In genomic region chr10:98231705-98232235, GRCm38 (mm10) we compare ENCODE assay signal across 25 mouse cellular contexts.
DNase-seq lines count a peak whose midpoint lies in the region; ATAC-seq lines count a peak whose summit lies in the region.
"Had no signal": no experiment of that assay in that cellular context is flagged by ENCODE, and none has a peak within 500 bp of the region (broad histone marks: within the 10 kb centered on the region; RNA-seq: fewer than 3 reads in every experiment).

No protein-coding gene starts in this region.

- no peak overlapping the region for H3K9ac ChIP-seq in neural tube, embryonic 15.5 days (replicated peaks)
- no peak overlapping the region for H3K9ac ChIP-seq in forebrain, embryonic 14.5 days (ENCODE audit: low read length)
- H3K9ac ChIP-seq: heart, embryonic 12.5 days; hindbrain, embryonic 12.5 days; liver, postnatal 0 days; midbrain, embryonic 12.5 days had no signal

- H3K4me3 ChIP-seq in neural tube, embryonic 15.5 days (replicated peaks), result no peak overlapping the region
- no peak overlapping the region for H3K4me3 ChIP-seq in embryonic facial prominence, embryonic 10.5 days
- H3K4me3 ChIP-seq in limb, embryonic 10.5 days, result no peak overlapping the region
- H3K4me3 ChIP-seq in forebrain, embryonic 14.5 days (ENCODE audit: low read depth, low read length), result no peak overlapping the region
- H3K4me3 ChIP-seq: heart, embryonic 12.5 days; hindbrain, embryonic 12.5 days; left cerebral cortex, adult 2 months; midbrain, embryonic 12.5 days had no signal

- 81% methylated on average over 4 of the region's 4 CpGs for WGBS in neural tube, embryonic 15.5 days
- WGBS in embryonic facial prominence, embryonic 10.5 days, result 44% methylated on average over 4 of the region's 4 CpGs
- WGBS in limb, embryonic 10.5 days, result 25% methylated on average over 4 of the region's 4 CpGs
- 82% methylated on average over 4 of the region's 4 CpGs for WGBS in forebrain, embryonic 14.5 days

- H3K36me3 ChIP-seq in neural tube, embryonic 15.5 days, result no peaks in the 10 kb centered on the region
- H3K36me3 ChIP-seq in embryonic facial prominence, embryonic 10.5 days (replicated peaks), result no peaks in the 10 kb centered on the region
- no peaks in the 10 kb centered on the region for H3K36me3 ChIP-seq in limb, embryonic 10.5 days
- H3K36me3 ChIP-seq in forebrain, embryonic 14.5 days (ENCODE audit: control insufficient read depth, insufficient read depth, low read length), result no peaks in the 10 kb centered on the region
- H3K36me3 ChIP-seq: heart, embryonic 12.5 days; hindbrain, embryonic 12.5 days; midbrain, embryonic 12.5 days had no signal

- H3K9me3 ChIP-seq in neural tube, embryonic 15.5 days (replicated peaks), result no peaks in the 10 kb centered on the region
- H3K9me3 ChIP-seq in embryonic facial prominence, embryonic 10.5 days, result no peaks in the 10 kb centered on the region
- H3K9me3 ChIP-seq in limb, embryonic 10.5 days (replicated peaks), result no peaks in the 10 kb centered on the region
- no peaks in the 10 kb centered on the region for H3K9me3 ChIP-seq in forebrain, embryonic 14.5 days (replicated peaks; ENCODE audit: control insufficient read depth, low read length)
- H3K9me3 ChIP-seq: heart, embryonic 12.5 days; hindbrain, embryonic 12.5 days; midbrain, embryonic 12.5 days had no signal

- no peak overlapping the region for H3K27ac ChIP-seq in neural tube, embryonic 15.5 days (replicated peaks)
- no peak overlapping the region for H3K27ac ChIP-seq in embryonic facial prominence, embryonic 10.5 days (replicated peaks)
- H3K27ac ChIP-seq in limb, embryonic 10.5 days, result peak overlapping the region; percentile 30; the same call in 1 of the 2 replicates
- no peak overlapping the region for H3K27ac ChIP-seq in forebrain, embryonic 14.5 days (ENCODE audit: low read depth, low read length)
- H3K27ac ChIP-seq: hindbrain, embryonic 12.5 days; kidney, postnatal 0 days; left cerebral cortex, adult 2 months; midbrain, embryonic 12.5 days had no signal

- DNase-seq in neural tube, embryonic 10.5 days (ENCODE audit: extremely low spot score, low spot score), result peak; percentile 29
- DNase-seq in embryonic facial prominence, embryonic 10.5 days (ENCODE audit: low spot score), result peak; percentile 64
- DNase-seq in limb, embryonic 10.5 days (ENCODE audit: low spot score), result peak; percentile 53
- no peak for DNase-seq in adrenal gland, postnatal 4 days (ENCODE audit: low spot score in 2 of 2)
- no peak for DNase-seq in forebrain, embryonic 14.5 days (ENCODE audit: low spot score)
- no peak for DNase-seq in frontal cortex, adult 2 months (ENCODE audit: extremely low spot score in 1 of 2, low spot score in 1 of 2)
- DNase-seq: adrenal gland, postnatal 36 days; cerebellum, adult 11 months; cerebellum, adult 9-11 months; gastrocnemius, postnatal 25 days; heart, adult 18-20 months; heart, postnatal 10 days; kidney, adult 2 months; liver, postnatal 0 days; lung, postnatal 10 days; thymus, adult 18-20 months; thymus, postnatal 4 days had no signal

- ATAC-seq in neural tube, embryonic 15.5 days (ENCODE audit: low FRiP score), result no peak
- ATAC-seq in forebrain, embryonic 14.5 days, result no peak
- ATAC-seq: CD4-positive, CD25-positive, alpha-beta regulatory T cell, adult 4 months; liver, postnatal 0 days had no signal

- H3K4me1 ChIP-seq in neural tube, embryonic 15.5 days, result no peaks in the 10 kb centered on the region
- peaks cover 15% of the 10 kb centered on the region for H3K4me1 ChIP-seq in embryonic facial prominence, embryonic 10.5 days
- H3K4me1 ChIP-seq in limb, embryonic 10.5 days, result peaks cover 15% of the 10 kb centered on the region
- no peaks in the 10 kb centered on the region for H3K4me1 ChIP-seq in forebrain, embryonic 14.5 days (ENCODE audit: control insufficient read depth, insufficient read depth, low read length)
- H3K4me1 ChIP-seq: heart, embryonic 12.5 days; hindbrain, embryonic 12.5 days; midbrain, embryonic 12.5 days had no signal

- no peak overlapping the region for H3K4me2 ChIP-seq in neural tube, embryonic 15.5 days
- no peak overlapping the region for H3K4me2 ChIP-seq in forebrain, embryonic 14.5 days (ENCODE audit: low read length)
- H3K4me2 ChIP-seq: heart, embryonic 12.5 days; hindbrain, embryonic 12.5 days; liver, embryonic 11.5 days; midbrain, embryonic 12.5 days had no signal

- H3K27me3 ChIP-seq in neural tube, embryonic 15.5 days (replicated peaks), result no peaks in the 10 kb centered on the region
- H3K27me3 ChIP-seq in embryonic facial prominence, embryonic 10.5 days (replicated peaks; ENCODE audit: low read depth, poor library complexity, severe bottlenecking), result no peaks in the 10 kb centered on the region
- H3K27me3 ChIP-seq in limb, embryonic 10.5 days (ENCODE audit: low read depth, poor library complexity, severe bottlenecking), result no peaks in the 10 kb centered on the region
- H3K27me3 ChIP-seq in forebrain, embryonic 14.5 days (replicated peaks; ENCODE audit: control insufficient read depth, insufficient read depth, low read length), result no peaks in the 10 kb centered on the region
- H3K27me3 ChIP-seq: heart, embryonic 12.5 days; hindbrain, embryonic 12.5 days; midbrain, embryonic 12.5 days had no signal

Comparison
In these comparisons a context has a peak if more than half of its experiments do, and no peak if none do; other contexts are left out.
1. DNase-seq: peak in neural tube, embryonic 10.5 days (single experiment), embryonic facial prominence, embryonic 10.5 days (single experiment) and limb, embryonic 10.5 days (single experiment); none in adrenal gland, postnatal 4 days (0 of 2), forebrain, embryonic 14.5 days (single experiment) and frontal cortex, adult 2 months (0 of 2).